Mouse (Mus musculus): ENCODE results near the gene Wnt16. TPM values are rescaled to one million over a fixed set of nuclear protein-coding genes. Genes with fewer than 3 reads are reported as not detected.
"Not testable (repeated sequence)": the region's sequence is repeated elsewhere in the genome, so short reads cannot be mapped to it uniquely, and the experiment has no call there.

Wnt16 gene
- total RNA-seq (2014; rRNA removed): not detected in 2 replicates
- polyA plus RNA-seq (2012; rRNA removed): not detected in 2 replicates

DNA sequence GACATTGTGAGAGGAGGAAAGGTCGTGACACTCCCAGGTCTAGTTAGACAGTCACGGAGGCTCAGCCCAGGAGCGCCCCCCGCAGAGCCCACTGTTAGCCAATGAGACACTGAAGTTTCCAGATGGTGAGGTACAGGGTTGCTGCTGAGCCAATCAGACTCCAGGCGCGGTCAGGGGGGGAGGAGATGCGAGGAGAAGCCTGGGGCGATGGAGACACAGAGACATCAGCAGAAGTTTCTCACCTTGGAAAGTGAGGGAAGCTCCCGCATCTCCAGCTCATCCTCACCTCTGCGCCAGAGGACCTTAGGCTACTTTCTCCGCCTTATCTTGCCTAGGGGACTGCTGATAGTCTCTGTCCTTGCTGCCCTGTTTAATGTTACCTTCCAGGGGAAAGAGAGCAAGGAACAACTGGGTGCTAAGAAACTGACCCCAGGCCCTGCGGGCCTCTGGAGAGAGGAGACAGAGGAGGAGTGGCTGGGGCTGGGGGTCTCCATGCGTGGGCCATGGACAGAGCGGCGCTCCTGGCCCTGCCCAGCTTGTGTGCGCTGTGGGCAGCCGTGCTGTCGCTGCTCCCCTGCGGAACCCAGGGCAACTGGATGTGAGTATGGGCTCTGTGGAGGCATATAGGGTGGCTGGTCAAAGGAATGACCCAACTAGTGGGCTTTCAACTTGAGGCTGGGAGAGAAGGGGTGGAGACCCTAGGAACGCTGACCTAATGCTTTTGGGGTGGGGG lies at the start of gene Wnt16:
TSS of gene Wnt16 (plus strand) at position 224 of the 733 bp plus-strand sequence.
- H3K4me1 ChIP-seq (ENCODE audit: control insufficient read depth, insufficient read depth, low read length): no peaks in the 10 kb centered on the region
- H3K9ac ChIP-seq (ENCODE audit: low read depth, low read length): no peak within 1 kb of the TSS
- H3K4me3 ChIP-seq (ENCODE audit: insufficient read depth, low read depth, low read length): no peak within 1 kb of the TSS
- no peaks in the 10 kb centered on the region for H3K36me3 ChIP-seq (ENCODE audit: control insufficient read depth, insufficient read depth, low read length)
- no peak for TF ChIP-seq POLR2A (IDR thresholded peaks at IDR 0.05; ENCODE audit: extremely low read depth, insufficient read depth, low read length)
- TF ChIP-seq CTCF (IDR thresholded peaks at IDR 0.05; ENCODE audit: low read depth, low read length): no peak
- peaks cover 14% of the 10 kb centered on the region; the same call in 1 of the 2 replicates for H3K27me3 ChIP-seq (ENCODE audit: control insufficient read depth, insufficient read depth, low read length)
- no peak within 1 kb of the TSS for H3K27ac ChIP-seq (replicated peaks; ENCODE audit: insufficient read depth, low read depth, low read length)
- DNase-seq (ENCODE audit: extremely low read depth, low read depth, low spot score): no peak
- WGBS: 7% methylated on average over 20 of the region's 20 CpGs
- H3K79me2 ChIP-seq (ENCODE audit: control insufficient read depth, insufficient read depth, low read length): no peaks in the 10 kb centered on the region

DNA sequence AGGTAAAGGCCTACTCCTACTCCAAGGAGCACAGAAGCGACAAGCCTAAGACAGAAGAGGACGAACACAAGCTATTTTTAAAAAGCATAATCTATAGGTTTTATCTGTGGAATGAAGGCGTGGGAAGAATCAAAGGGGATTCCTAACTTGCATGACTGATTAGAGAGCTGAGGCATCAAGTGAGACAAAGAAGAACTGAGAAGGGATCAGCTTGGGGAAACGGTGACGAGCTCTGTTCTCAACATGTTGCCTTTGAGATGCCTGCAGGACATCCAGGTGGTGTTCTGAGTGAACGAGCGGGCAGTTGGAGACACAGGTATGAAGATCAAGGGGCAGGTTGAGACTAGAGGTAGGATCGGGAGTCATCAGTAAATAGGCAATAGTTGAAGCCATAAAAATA lies 44.7 kb upstream of the Wnt16 start:
- DNase-seq (ENCODE audit: extremely low read depth, low read depth, low spot score): no peak
- peaks cover 26% of the 10 kb centered on the region for H3K36me3 ChIP-seq (ENCODE audit: control insufficient read depth, insufficient read depth, low read length)
- no peak overlapping the region for H3K27ac ChIP-seq (replicated peaks; ENCODE audit: insufficient read depth, low read depth, low read length)
- no peak overlapping the region for H3K9ac ChIP-seq (ENCODE audit: low read depth, low read length)
- H3K79me2 ChIP-seq (ENCODE audit: control insufficient read depth, insufficient read depth, low read length): no peaks in the 10 kb centered on the region
- H3K4me3 ChIP-seq (ENCODE audit: insufficient read depth, low read depth, low read length): no peak overlapping the region
- H3K4me1 ChIP-seq (ENCODE audit: control insufficient read depth, insufficient read depth, low read length): no peaks in the 10 kb centered on the region
- no peaks in the 10 kb centered on the region for H3K27me3 ChIP-seq (ENCODE audit: control insufficient read depth, insufficient read depth, low read length)
- TF ChIP-seq CTCF (IDR thresholded peaks at IDR 0.05; ENCODE audit: low read depth, low read length): no peak
- no peak for TF ChIP-seq POLR2A (IDR thresholded peaks at IDR 0.05; ENCODE audit: extremely low read depth, insufficient read depth, low read length)
- WGBS: 92% methylated on average over 8 of the region's 8 CpGs

DNA sequence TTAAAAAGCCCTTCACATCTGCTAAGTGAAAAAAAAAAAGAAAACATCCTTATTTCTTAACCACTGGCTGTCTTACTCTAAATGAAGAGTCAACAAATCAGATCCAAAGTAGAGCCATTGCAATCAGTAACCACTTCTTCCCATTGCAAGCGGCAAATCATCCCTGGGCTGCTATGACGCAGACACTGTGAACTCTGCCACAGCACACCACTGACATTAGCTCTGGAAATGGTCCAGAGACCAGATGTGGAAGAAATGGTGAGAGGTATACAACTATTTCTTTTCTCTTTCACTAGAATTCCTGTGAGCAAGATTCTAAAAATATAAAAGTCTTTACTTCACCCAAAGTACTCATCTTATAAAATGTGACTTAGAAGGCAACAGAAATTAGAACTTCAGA lies 41.3 kb upstream of the Wnt16 start:
- no peaks in the 10 kb centered on the region for H3K79me2 ChIP-seq (ENCODE audit: control insufficient read depth, insufficient read depth, low read length)
- H3K9ac ChIP-seq (ENCODE audit: low read depth, low read length): no peak overlapping the region
- H3K27me3 ChIP-seq (ENCODE audit: control insufficient read depth, insufficient read depth, low read length): no peaks in the 10 kb centered on the region
- DNase-seq (ENCODE audit: extremely low read depth, low read depth, low spot score): no peak
- no peaks in the 10 kb centered on the region for H3K4me1 ChIP-seq (ENCODE audit: control insufficient read depth, insufficient read depth, low read length)
- peaks cover 4% of the 10 kb centered on the region for H3K36me3 ChIP-seq (ENCODE audit: control insufficient read depth, insufficient read depth, low read length)
- H3K4me3 ChIP-seq (ENCODE audit: insufficient read depth, low read depth, low read length): no peak overlapping the region
- H3K27ac ChIP-seq (replicated peaks; ENCODE audit: insufficient read depth, low read depth, low read length): no peak overlapping the region
- WGBS: 94% methylated on average over 2 of the region's 2 CpGs
- TF ChIP-seq POLR2A (IDR thresholded peaks at IDR 0.05; ENCODE audit: extremely low read depth, insufficient read depth, low read length) (no peak), CTCF (IDR thresholded peaks at IDR 0.05; ENCODE audit: low read depth, low read length) (no peak)

DNA sequence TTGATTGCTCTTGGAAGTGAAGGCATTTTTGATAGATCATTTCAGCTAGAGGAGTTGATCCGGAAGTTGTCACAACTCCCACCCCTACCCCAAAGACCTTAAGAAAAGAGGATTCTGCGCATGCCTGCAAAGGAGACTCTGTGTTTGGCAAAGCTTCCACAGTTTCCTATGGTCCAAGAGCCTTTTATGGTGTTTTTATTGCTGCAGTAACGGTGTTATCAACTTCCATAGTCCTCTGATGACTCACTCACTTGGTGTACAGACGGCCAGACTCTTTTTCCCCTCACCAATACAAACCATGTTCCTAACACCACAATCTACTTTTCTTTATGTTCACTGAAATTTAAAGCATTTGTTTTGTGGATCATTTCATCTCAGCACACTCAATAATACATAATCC lies 29.2 kb upstream of the Wnt16 start:
- H3K4me1 ChIP-seq (ENCODE audit: control insufficient read depth, insufficient read depth, low read length): no peaks in the 10 kb centered on the region
- no peak overlapping the region for H3K9ac ChIP-seq (ENCODE audit: low read depth, low read length)
- no peak for DNase-seq (ENCODE audit: extremely low read depth, low read depth, low spot score)
- H3K27me3 ChIP-seq (ENCODE audit: control insufficient read depth, insufficient read depth, low read length): no peaks in the 10 kb centered on the region
- H3K79me2 ChIP-seq (ENCODE audit: control insufficient read depth, insufficient read depth, low read length): no peaks in the 10 kb centered on the region
- H3K27ac ChIP-seq (replicated peaks; ENCODE audit: insufficient read depth, low read depth, low read length): no peak overlapping the region
- H3K36me3 ChIP-seq (ENCODE audit: control insufficient read depth, insufficient read depth, low read length): peaks cover 10% of the 10 kb centered on the region; the same call in 1 of the 2 replicates
- H3K4me3 ChIP-seq (ENCODE audit: insufficient read depth, low read depth, low read length): no peak overlapping the region
- TF ChIP-seq CTCF (IDR thresholded peaks at IDR 0.05; ENCODE audit: low read depth, low read length) (no peak), POLR2A (IDR thresholded peaks at IDR 0.05; ENCODE audit: extremely low read depth, insufficient read depth, low read length) (no peak)
- WGBS: 80% methylated on average over 4 of the region's 4 CpGs

DNA sequence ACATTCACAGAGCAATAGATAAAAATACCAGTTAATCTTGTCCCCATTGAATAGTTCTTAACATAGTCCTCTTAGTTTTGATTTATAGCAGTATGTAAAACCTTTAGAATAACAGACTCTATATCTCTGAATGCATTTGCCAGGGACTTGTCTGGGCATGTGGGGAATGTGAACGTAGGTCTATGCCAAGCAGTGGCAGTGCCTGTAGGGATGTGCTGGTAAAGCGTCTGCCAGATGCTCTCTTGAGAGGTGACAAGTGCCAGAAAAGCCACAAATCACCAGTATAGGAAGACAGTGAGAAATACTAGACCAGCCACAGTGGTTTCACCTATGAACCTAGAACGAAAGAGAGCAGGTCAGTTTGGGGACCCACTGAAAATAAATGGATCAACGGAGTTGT lies 25.5 kb upstream of the Wnt16 start:
- DNase-seq (ENCODE audit: extremely low read depth, low read depth, low spot score): no peak
- no peaks in the 10 kb centered on the region for H3K27me3 ChIP-seq (ENCODE audit: control insufficient read depth, insufficient read depth, low read length)
- no peaks in the 10 kb centered on the region for H3K4me1 ChIP-seq (ENCODE audit: control insufficient read depth, insufficient read depth, low read length)
- TF ChIP-seq CTCF (IDR thresholded peaks at IDR 0.05; ENCODE audit: low read depth, low read length): no peak
- TF ChIP-seq POLR2A (IDR thresholded peaks at IDR 0.05; ENCODE audit: extremely low read depth, insufficient read depth, low read length): no peak
- no peak overlapping the region for H3K9ac ChIP-seq (ENCODE audit: low read depth, low read length)
- no peaks in the 10 kb centered on the region for H3K36me3 ChIP-seq (ENCODE audit: control insufficient read depth, insufficient read depth, low read length)
- no peak overlapping the region for H3K27ac ChIP-seq (replicated peaks; ENCODE audit: insufficient read depth, low read depth, low read length)
- H3K79me2 ChIP-seq (ENCODE audit: control insufficient read depth, insufficient read depth, low read length): no peaks in the 10 kb centered on the region
- no peak overlapping the region for H3K4me3 ChIP-seq (ENCODE audit: insufficient read depth, low read depth, low read length)
- WGBS: 79% methylated on average over 4 of the region's 4 CpGs

DNA sequence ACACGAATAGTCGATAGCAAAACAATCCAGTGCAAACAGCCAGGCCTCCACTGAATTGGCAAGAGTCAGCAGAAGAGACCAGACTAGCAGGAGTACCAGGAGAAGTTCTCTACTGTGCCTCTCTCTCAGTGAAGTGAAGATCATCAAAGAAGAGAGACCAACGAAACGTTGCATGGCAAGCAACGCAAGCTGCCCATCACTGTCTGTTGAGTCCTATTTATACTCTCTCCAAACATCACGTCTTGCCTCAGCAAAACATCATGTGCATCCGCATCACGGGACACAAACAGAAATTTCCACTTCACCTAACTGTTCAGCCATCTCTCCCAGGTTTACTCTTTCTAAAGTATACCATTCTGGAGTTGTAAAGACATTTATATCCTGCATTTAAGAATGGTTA lies 23.9 kb upstream of the Wnt16 start:
- DNase-seq (ENCODE audit: extremely low read depth, low read depth, low spot score); H3K36me3 ChIP-seq (ENCODE audit: control insufficient read depth, insufficient read depth, low read length): not testable (repeated sequence)
- 81% methylated on average over 8 of the region's 8 CpGs for WGBS

More for the DNA sequence above, 23.9 kb upstream of the Wnt16 start:
- H3K27me3 ChIP-seq (ENCODE audit: control insufficient read depth, insufficient read depth, low read length); H3K4me3 ChIP-seq (ENCODE audit: insufficient read depth, low read depth, low read length); H3K27ac ChIP-seq (replicated peaks; ENCODE audit: insufficient read depth, low read depth, low read length); H3K79me2 ChIP-seq (ENCODE audit: control insufficient read depth, insufficient read depth, low read length); H3K9ac ChIP-seq (ENCODE audit: low read depth, low read length); H3K4me1 ChIP-seq (ENCODE audit: control insufficient read depth, insufficient read depth, low read length): not testable (repeated sequence)

Data from liver, adult 2 months (tissue).